ENCODE assay signal across 8 mouse cellular contexts in the genomic region with DNA sequence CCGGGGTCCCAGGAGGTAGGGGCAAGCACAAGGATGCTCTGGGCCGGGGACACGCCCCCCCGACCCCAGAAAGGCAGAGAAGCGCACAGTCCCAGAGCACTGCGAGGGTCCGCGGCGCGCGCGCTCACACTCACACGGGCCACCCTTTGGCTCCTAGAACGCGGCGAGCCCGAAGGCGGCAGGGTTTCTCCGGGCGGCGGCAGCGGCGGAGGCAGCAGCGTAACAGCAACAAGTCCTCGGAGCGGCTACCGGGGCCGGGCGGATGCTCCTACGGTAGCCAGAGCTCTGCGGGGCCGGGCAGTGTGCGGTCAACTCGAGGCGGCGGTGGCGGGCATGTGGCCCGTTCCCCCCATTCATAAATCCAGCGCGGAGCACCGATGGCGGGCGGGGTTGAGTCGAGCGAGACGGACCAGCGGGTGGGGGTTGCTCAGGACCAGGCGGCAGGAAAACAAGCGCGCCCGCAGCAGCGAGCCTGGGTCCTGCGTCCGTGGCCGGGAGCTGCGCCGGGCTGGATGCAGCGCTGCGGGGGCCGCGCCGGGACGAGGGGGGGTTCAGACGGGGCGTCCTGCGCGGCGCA. TPM values are rescaled to one million over a fixed set of nuclear protein-coding genes. Genes with fewer than 3 reads are reported as not detected.
A peak's percentile ranks its signal among the peaks of the same experiment; 100 is the strongest.
DNase-seq lines count a peak whose midpoint lies in the region; ATAC-seq and TF ChIP-seq lines count a peak whose summit lies in the region.
"Had no signal": no experiment of that assay in that cellular context is flagged by ENCODE, and none has a peak within 500 bp of the region (broad histone marks: within the 10 kb centered on the region; RNA-seq: fewer than 3 reads in every experiment).

Kcnc4 (minus strand) TSS at position 357 of the 577 bp plus-strand sequence.

- no peak for TF ChIP-seq CTCF in forebrain, postnatal 0 days (IDR thresholded peaks at IDR 0.05; ENCODE audit: low read depth)

- peak within 1 kb of the TSS; percentile 64 for H3K9ac ChIP-seq in forebrain, postnatal 0 days
- H3K9ac ChIP-seq in intestine, embryonic 15.5 days, result peak within 1 kb of the TSS; percentile 20; the same call in 1 of the 2 replicates

- no peaks in the 10 kb centered on the region for H3K9me3 ChIP-seq in forebrain, postnatal 0 days (ENCODE audit: low read length)
- no peaks in the 10 kb centered on the region for H3K9me3 ChIP-seq in intestine, embryonic 15.5 days
- H3K9me3 ChIP-seq in midbrain, embryonic 10.5 days (replicated peaks), result no peaks in the 10 kb centered on the region

- no peak within 1 kb of the TSS for H3K27ac ChIP-seq in forebrain, postnatal 0 days (ENCODE audit: low read depth, low read length)
- no peak within 1 kb of the TSS for H3K27ac ChIP-seq in intestine, embryonic 15.5 days
- no peak within 1 kb of the TSS for H3K27ac ChIP-seq in midbrain, embryonic 10.5 days (replicated peaks)

- H3K36me3 ChIP-seq in forebrain, postnatal 0 days (ENCODE audit: insufficient read depth), result no peaks in the 10 kb centered on the region
- no peaks in the 10 kb centered on the region for H3K36me3 ChIP-seq in intestine, embryonic 15.5 days
- no peaks in the 10 kb centered on the region for H3K36me3 ChIP-seq in midbrain, embryonic 10.5 days

- WGBS in forebrain, postnatal 0 days, result 2% methylated on average over 67 of the region's 68 CpGs
- WGBS in intestine, embryonic 15.5 days, result under 1% methylated on average over 68 of the region's 68 CpGs
- under 1% methylated on average over 68 of the region's 68 CpGs for WGBS in midbrain, embryonic 10.5 days

- H3K4me2 ChIP-seq in forebrain, postnatal 0 days (ENCODE audit: low read depth), result peak within 1 kb of the TSS; percentile 98
- peak within 1 kb of the TSS; percentile 91 for H3K4me2 ChIP-seq in intestine, embryonic 15.5 days (replicated peaks)

- DNase-seq in right cerebral cortex, postnatal 14 days, result peak; percentile 42
- DNase-seq in right cerebral cortex, postnatal 36 days (ENCODE audit: low spot score in 2 of 2), result no peak
- DNase-seq in cerebellum, adult 8-10 months, result peak; percentile 58
- DNase-seq in forebrain, postnatal 0 days, result no peak
- DNase-seq in midbrain, embryonic 10.5 days (ENCODE audit: low spot score), result peak; percentile 60

- peaks cover 26% of the 10 kb centered on the region for H3K27me3 ChIP-seq in forebrain, postnatal 0 days (ENCODE audit: insufficient read depth, low read length)
- peaks cover 78% of the 10 kb centered on the region for H3K27me3 ChIP-seq in intestine, embryonic 15.5 days (replicated peaks)
- H3K27me3 ChIP-seq in midbrain, embryonic 10.5 days (ENCODE audit: low read depth, poor library complexity, severe bottlenecking), result peaks cover 97% of the 10 kb centered on the region

- peak within 1 kb of the TSS; percentile 63 for H3K4me3 ChIP-seq in forebrain, postnatal 0 days (ENCODE audit: low read depth, low read length)
- peak within 1 kb of the TSS; percentile 46 for H3K4me3 ChIP-seq in intestine, embryonic 15.5 days (replicated peaks)
- H3K4me3 ChIP-seq in midbrain, embryonic 10.5 days, result peak within 1 kb of the TSS; percentile 71
- H3K4me3 ChIP-seq: erythroblast, embryonic 14.5 days had no signal

- peak; percentile 48 for ATAC-seq in forebrain, postnatal 0 days
- peak; percentile 52 for ATAC-seq in intestine, embryonic 15.5 days
- ATAC-seq in monocyte, adult 5-6 weeks (replicated peaks; ENCODE audit: insufficient number of reproducible peaks, low FRiP score, low TSS enrichment, poor library complexity, severe bottlenecking), result no peak

- no peaks in the 10 kb centered on the region for H3K4me1 ChIP-seq in forebrain, postnatal 0 days (ENCODE audit: insufficient read depth)
- peaks cover 22% of the 10 kb centered on the region for H3K4me1 ChIP-seq in intestine, embryonic 15.5 days (replicated peaks)
- peaks cover 25% of the 10 kb centered on the region for H3K4me1 ChIP-seq in midbrain, embryonic 10.5 days

RNA-seq across cellular contexts. Expression of gene Kcnc4, which starts in this region (rescaled TPM):
- 10.7 and 15.4 TPM in 2 replicates for total RNA-seq in forebrain, postnatal 0 days (2014; rRNA removed)
- 4.2 and 6.6 TPM in 2 replicates for polyA plus RNA-seq in forebrain, postnatal 0 days (2015; fragmentation: Nextera tagmentation; extraction: Ambion mirVana)
- polyA plus RNA-seq in intestine, embryonic 15.5 days (2015; fragmentation: Nextera tagmentation; extraction: Ambion mirVana), result 0.11 and 0.23 TPM in 2 replicates
- polyA plus RNA-seq in midbrain, embryonic 10.5 days (2016; fragmentation: Nextera tagmentation; extraction: Ambion mirVana), result 0.10 TPM in 1 of 2 replicates, not detected in the other
- not detected in 3 replicates for total RNA-seq in monocyte, adult 5-6 weeks (2017)
- polyA plus RNA-seq: erythroblast, embryonic 14.5 days had no signal

Comparison
In these comparisons a context has a peak if more than half of its experiments do, and no peak if none do; other contexts are left out.
1. RNA of gene Kcnc4 (total RNA-seq): 10.7 to 15.4 TPM in forebrain, postnatal 0 days; not detected in monocyte, adult 5-6 weeks; every median in the first group is over 10 times any median in the second.
2. DNase-seq: peak in right cerebral cortex, postnatal 14 days (single experiment) and cerebellum, adult 8-10 months (single experiment); none in right cerebral cortex, postnatal 36 days (0 of 2) and forebrain, postnatal 0 days (single experiment).
3. Peak in ATAC-seq, H3K4me3 ChIP-seq, H3K9ac ChIP-seq and H3K4me2 ChIP-seq in intestine, embryonic 15.5 days; RNA of the gene not detected or under 1 TPM.
4. Peak in DNase-seq and H3K4me3 ChIP-seq in midbrain, embryonic 10.5 days; RNA of the gene not detected or under 1 TPM.
5. Peak in every context shown above with its lines, with median percentiles within 50 percentile points of each other: H3K4me3 ChIP-seq.